Mouse (Mus musculus) midbrain, embryonic 14.5 days (tissue): ENCODE data around the gene H2-Ab1. TPM values are rescaled to one million over a fixed set of nuclear protein-coding genes. Genes with fewer than 3 reads are reported as not detected.

Source experiments
- polyA plus RNA-seq: library from polyadenylated mRNA; unstranded; fragments of >200 nt; fragmentation: Nextera tagmentation; extraction: Ambion mirVana; gene quantifications from 2 replicates; pipeline ENCODE4 v1.2.1, GENCODE M21; 2014

The H2-Ab1 gene
- polyA plus RNA-seq, 1 experiment from 2014 or later: 2.0 TPM

Other genes starting within 250 kb of the H2-Ab1 start
- 9.1 and 18.5 TPM in 2 replicates for gene Ring1, start 233.0 kb upstream of the H2-Ab1 start, polyA plus RNA-seq
- gene H2-Ke6, start 229.6 kb upstream of the H2-Ab1 start, polyA plus RNA-seq: 56.1 and 75.0 TPM in 2 replicates
- 95.7 and 97.0 TPM in 2 replicates for gene Slc39a7, start 226.0 kb upstream of the H2-Ab1 start, polyA plus RNA-seq
- gene Rxrb, start 225.9 kb upstream of the H2-Ab1 start, polyA plus RNA-seq: 33.3 and 33.4 TPM in 2 replicates
- gene Col11a2, start 218.3 kb upstream of the H2-Ab1 start, polyA plus RNA-seq: 2.4 and 2.9 TPM in 2 replicates
- not detected in 2 replicates for gene H2-Oa, start 165.3 kb upstream of the H2-Ab1 start, polyA plus RNA-seq
- 16.7 and 20.4 TPM in 2 replicates for gene H2-DMa, start 138.1 kb upstream of the H2-Ab1 start, polyA plus RNA-seq
- 160 and 171 TPM in 2 replicates for gene Brd2, start 135.1 kb upstream of the H2-Ab1 start, polyA plus RNA-seq
- gene H2-DMb2, start 114.4 kb upstream of the H2-Ab1 start, polyA plus RNA-seq: 0.15 and 0.18 TPM in 2 replicates
- gene H2-DMb1, start 104.6 kb upstream of the H2-Ab1 start, polyA plus RNA-seq: 0.38 and 0.91 TPM in 2 replicates
- gene Tap1, start 70.1 kb upstream of the H2-Ab1 start, polyA plus RNA-seq: 1.1 and 2.9 TPM in 2 replicates
- gene Psmb9, start 69.9 kb upstream of the H2-Ab1 start, polyA plus RNA-seq: 1.0 and 2.2 TPM in 2 replicates
- gene Psmb8, start 60.0 kb upstream of the H2-Ab1 start, polyA plus RNA-seq: 1.1 and 5.1 TPM in 2 replicates
- 0.77 and 1.6 TPM in 2 replicates for gene Tap2, start 54.2 kb upstream of the H2-Ab1 start, polyA plus RNA-seq
- not detected in 2 replicates for gene H2-Ob, start 18.8 kb upstream of the H2-Ab1 start, polyA plus RNA-seq
- 0.83 TPM in 1 of 2 replicates, not detected in the other for gene H2-Aa, start 30.1 kb downstream of the H2-Ab1 start, polyA plus RNA-seq
- gene H2-Eb1, start 48.2 kb downstream of the H2-Ab1 start, polyA plus RNA-seq: 2.4 and 2.7 TPM in 2 replicates
- 0.16 TPM in 1 of 2 replicates, not detected in the other for gene H2-Eb2, start 68.0 kb downstream of the H2-Ab1 start, polyA plus RNA-seq
- not detected in 2 replicates for gene Btnl2, start 97.1 kb downstream of the H2-Ab1 start, polyA plus RNA-seq
- not detected in 2 replicates for gene Btnl1, start 119.4 kb downstream of the H2-Ab1 start, polyA plus RNA-seq
- gene BC051142, start 141.1 kb downstream of the H2-Ab1 start, polyA plus RNA-seq: 5.8 and 6.2 TPM in 2 replicates
- gene Btnl4, start 219.6 kb downstream of the H2-Ab1 start, polyA plus RNA-seq: not detected in 2 replicates